Mouse (Mus musculus): Measurements from ENCODE around the gene Ankrd39.

Gene Ankrd39

GRCm38 (mm10) chr1:36572140-36572700 is 25.0 kb upstream of the Ankrd39 start:
- no peak for DNase-seq (ENCODE audit: low spot score)

- DNase-seq (ENCODE audit: low spot score): no peak
These were observed 24.4 kb upstream of the Ankrd39 start for GRCm38 (mm10) chr1:36571627-36572026.

- DNase-seq (ENCODE audit: low spot score): no peak
These were observed 23.1 kb upstream of the Ankrd39 start for GRCm38 (mm10) chr1:36570320-36570719.

- DNase-seq (ENCODE audit: low spot score): no peak
These were observed 22.5 kb upstream of the Ankrd39 start for GRCm38 (mm10) chr1:36569694-36570276.

GRCm38 (mm10) chr1:36568776-36569175 is 21.5 kb upstream of the Ankrd39 start:
- no peak for DNase-seq (ENCODE audit: low spot score)

- no peak for DNase-seq (ENCODE audit: low spot score)
These were observed 20.8 kb upstream of the Ankrd39 start for GRCm38 (mm10) chr1:36567818-36568603.

- no peak for DNase-seq (ENCODE audit: low spot score)
These were observed 19.2 kb upstream of the Ankrd39 start for GRCm38 (mm10) chr1:36566425-36566824.

- no peak for DNase-seq (ENCODE audit: low spot score)
These were observed 16.9 kb upstream of the Ankrd39 start for GRCm38 (mm10) chr1:36564101-36564500.

GRCm38 (mm10) chr1:36563632-36564031 is 16.4 kb upstream of the Ankrd39 start:
- DNase-seq (ENCODE audit: low spot score): no peak

GRCm38 (mm10) chr1:36563197-36563596 is 16.0 kb upstream of the Ankrd39 start:
- no peak for DNase-seq (ENCODE audit: low spot score)

- DNase-seq (ENCODE audit: low spot score): no peak
These were observed 15.1 kb upstream of the Ankrd39 start for GRCm38 (mm10) chr1:36562388-36562787.

- DNase-seq (ENCODE audit: low spot score): no peak
These were observed 13.7 kb upstream of the Ankrd39 start for GRCm38 (mm10) chr1:36560903-36561302.

- no peak for DNase-seq (ENCODE audit: low spot score)
These were observed 12.6 kb upstream of the Ankrd39 start for GRCm38 (mm10) chr1:36559888-36560287.

- DNase-seq (ENCODE audit: low spot score): peak; percentile 47
These were observed 12.0 kb upstream of the Ankrd39 start for GRCm38 (mm10) chr1:36559256-36559655.

GRCm38 (mm10) chr1:36558031-36558993 is 11.1 kb upstream of the Ankrd39 start, which contains the start of gene Sema4c:
Sema4c (minus strand) TSS chr1:36558349.
- peak; percentile 90 for DNase-seq (ENCODE audit: low spot score)

GRCm38 (mm10) chr1:36557457-36558011 is 10.3 kb upstream of the Ankrd39 start:
- peak; percentile 84 for DNase-seq (ENCODE audit: low spot score)

GRCm38 (mm10) chr1:36556553-36557456 is 9.6 kb upstream of the Ankrd39 start:
- peak; percentile 97 for DNase-seq (ENCODE audit: low spot score)

- peak; percentile 54 for DNase-seq (ENCODE audit: low spot score)
These were observed 8.7 kb upstream of the Ankrd39 start for GRCm38 (mm10) chr1:36555798-36556395.

- DNase-seq (ENCODE audit: low spot score): no peak
These were observed 7.6 kb upstream of the Ankrd39 start for GRCm38 (mm10) chr1:36554633-36555399.
